Mouse (Mus musculus): ENCODE data around the gene Snx30. TPM values are rescaled to one million over a fixed set of nuclear protein-coding genes. Genes with fewer than 3 reads are reported as not detected.

The Snx30 gene
- 6.3 and 7.4 TPM in 2 replicates for polyA plus RNA-seq (2015; fragmentation: Nextera tagmentation; extraction: Ambion mirVana)

GRCm38 (mm10) chr4:59805181-59805967 lies at the start of gene Snx30:
Gene Snx30, plus strand, starts transcription at chr4:59805840.

GRCm38 (mm10) chr4:59801489-59801888 lies 4.2 kb upstream of the Snx30 start, which contains the start of gene Inip:
Gene Inip, minus strand, starts transcription at chr4:59801589.

GRCm38 (mm10) chr4:59914608-59915403 lies 109.2 kb downstream of the Snx30 start, which contains the start of gene Slc46a2:
Gene Slc46a2, minus strand, starts transcription at chr4:59915056.

Other genes starting within 250 kb of the Snx30 start
- gene Hsdl2, start 224.3 kb upstream of the Snx30 start, polyA plus RNA-seq (2015; fragmentation: Nextera tagmentation; extraction: Ambion mirVana) = 64.8 and 67.3 TPM in 2 replicates
- 4.5 and 4.9 TPM in 2 replicates for gene E130308A19Rik, start 179.6 kb upstream of the Snx30 start, polyA plus RNA-seq (2015; fragmentation: Nextera tagmentation; extraction: Ambion mirVana)
- 8.7 and 10.1 TPM in 2 replicates for gene Inip, start 4.3 kb upstream of the Snx30 start, polyA plus RNA-seq (2015; fragmentation: Nextera tagmentation; extraction: Ambion mirVana)
- 1.5 TPM in 1 of 2 replicates, not detected in the other for gene Slc46a2, start 109.2 kb downstream of the Snx30 start, polyA plus RNA-seq (2015; fragmentation: Nextera tagmentation; extraction: Ambion mirVana)
- gene Mup4, start 154.9 kb downstream of the Snx30 start, polyA plus RNA-seq (2015; fragmentation: Nextera tagmentation; extraction: Ambion mirVana) = not detected in 2 replicates
- gene Mup6, start 158.5 kb downstream of the Snx30 start, polyA plus RNA-seq (2015; fragmentation: Nextera tagmentation; extraction: Ambion mirVana) = not detected in 2 replicates

All from skeletal muscle tissue, postnatal 0 days (tissue).